Mouse (Mus musculus) spleen, adult 2 months (tissue): Measurements from ENCODE around the gene 3425401B19Rik. TPM values are rescaled to one million over a fixed set of nuclear protein-coding genes. Genes with fewer than 3 reads are reported as not detected.

Source experiments
- DNase-seq, 2 experiments: peaks; one replicate each; pipeline versions ENCODE4 v3.0.0 to v3.0.0-alpha.2; 2012 to 2021; ENCODE audit warnings: low spot score in 2 of 2, low read depth in 1 of 2
- H3K27ac ChIP-seq: fragments of 200-500 bp; 2 replicates; pipeline ENCODE4 v1.5.1; 2012; ENCODE audit warnings: low read length, inconsistent platforms; ENCODE audit not compliant: insufficient read depth
- H3K27me3 ChIP-seq: fragments of 200-500 bp; 2 replicates; pipeline ENCODE4 v1.6.1; 2012; ENCODE audit warnings: mild to moderate bottlenecking, moderate library complexity, low read length, inconsistent platforms; ENCODE audit not compliant: control insufficient read depth, insufficient read depth
- H3K36me3 ChIP-seq: fragments of 200-500 bp; 2 replicates; pipeline ENCODE4 v1.6.1; 2012; ENCODE audit warnings: mild to moderate bottlenecking, low read length, inconsistent platforms; ENCODE audit not compliant: control insufficient read depth, insufficient read depth
- H3K4me1 ChIP-seq: fragments of 200-500 bp; 2 replicates; pipeline ENCODE4 v1.6.1; 2011; ENCODE audit warnings: inconsistent platforms; ENCODE audit not compliant: control insufficient read depth, insufficient read depth, insufficient read length
- H3K4me3 ChIP-seq: fragments of 200-500 bp; 2 replicates; pipeline ENCODE4 v1.5.1; 2011; ENCODE audit warnings: mild to moderate bottlenecking, inconsistent platforms; ENCODE audit not compliant: insufficient read depth, insufficient read length; ENCODE audit errors: extremely low read depth
- CTCF ChIP-seq: fragments of 200-500 bp; IDR thresholded peaks from 2 replicates; pipeline ENCODE4 v1.5.1; 2011; ENCODE audit warnings: mild to moderate bottlenecking, inconsistent platforms; ENCODE audit not compliant: insufficient read depth, insufficient read length, insufficient replicate concordance; ENCODE audit errors: extremely low read depth
- POLR2A ChIP-seq: fragments of 200-500 bp; IDR thresholded peaks from 2 replicates; pipeline ENCODE4 v1.6.1; 2011; ENCODE audit warnings: low read depth, low read length, inconsistent platforms
- WGBS: fragments of 180-500 bp; shearing (Covaris S2); methylation state at CpG from one replicate; pipeline ENCODE4 v1.1.7; 2018; 5-methylcytosine and 5-hydroxymethylcytosine counted together
- polyA plus RNA-seq: library from polyadenylated mRNA; depleted of rRNA; stranded (reverse); fragments of >200 nt; gene quantifications from 2 replicates; pipeline ENCODE4 v1.2.3, GENCODE M21; 2012; rRNA removed

Gene 3425401B19Rik
- polyA plus RNA-seq: 0.13 and 0.15 TPM in 2 replicates

DNA sequence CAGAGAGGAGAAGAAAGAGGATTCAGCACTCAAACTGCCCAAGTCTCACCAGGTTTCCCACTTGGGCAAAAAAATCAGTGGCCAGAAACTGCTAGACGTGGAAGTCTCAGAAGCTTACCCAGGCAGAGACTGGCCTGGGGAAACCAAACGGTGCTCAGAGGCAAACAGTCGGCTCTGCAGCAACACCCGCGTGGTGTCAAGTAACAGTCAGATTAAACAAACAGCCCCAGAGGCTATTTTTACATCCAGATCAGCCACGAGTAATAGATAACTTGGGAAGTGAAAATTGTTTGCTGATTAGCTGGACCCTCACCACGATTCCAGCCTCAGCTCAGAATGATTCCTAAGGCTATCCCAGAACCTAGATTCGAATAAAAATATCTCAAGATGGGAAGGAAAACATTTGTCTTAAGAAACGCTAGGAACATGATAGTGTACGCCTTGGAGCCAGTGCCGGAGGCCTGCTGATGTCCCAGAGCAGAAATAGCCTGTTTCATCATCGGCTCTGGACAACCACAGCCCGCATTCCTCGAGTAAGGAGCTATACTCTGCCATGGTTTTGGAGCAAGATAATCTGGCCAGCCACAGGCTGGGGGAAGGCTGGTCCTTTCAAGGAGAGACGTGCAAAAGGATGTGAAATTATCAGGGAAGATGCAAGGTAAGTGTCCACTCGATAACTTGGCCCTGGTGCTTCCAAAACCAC lies at the start of gene 3425401B19Rik:
3425401B19Rik (minus strand) TSS at position 170 of the 703 bp plus-strand sequence.
- WGBS: 61% methylated on average over 16 of the region's 16 CpGs

DNA sequence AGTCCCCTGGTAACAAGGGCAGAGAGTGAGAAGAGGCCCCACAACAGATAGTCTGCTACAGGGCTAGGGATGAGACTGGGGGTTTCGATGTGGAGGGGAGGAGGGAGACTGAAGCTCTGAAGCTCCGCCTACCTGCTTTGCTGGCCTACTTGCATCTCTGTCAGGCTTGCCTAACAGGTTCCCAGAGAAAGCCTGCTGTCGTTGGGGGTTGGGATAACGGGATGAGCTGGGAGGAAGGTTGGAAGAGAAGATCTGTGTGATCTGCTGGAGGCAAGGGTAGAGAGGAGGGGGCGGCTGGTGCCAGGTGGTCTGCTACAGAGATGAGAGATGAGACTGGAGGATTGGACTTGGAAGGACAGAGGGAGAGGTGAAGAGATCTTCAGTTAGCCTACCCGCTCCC lies 47.9 kb upstream of the 3425401B19Rik start:
- H3K36me3 ChIP-seq: no peaks in the 10 kb centered on the region
- H3K4me1 ChIP-seq: no peaks in the 10 kb centered on the region
- DNase-seq: no peak
- H3K27me3 ChIP-seq: no peaks in the 10 kb centered on the region
- H3K27ac ChIP-seq: no peak overlapping the region
- TF ChIP-seq CTCF (no peak), POLR2A (no peak)
- no peak overlapping the region for H3K4me3 ChIP-seq
- WGBS: 58% methylated on average over 6 of the region's 6 CpGs

More for the DNA sequence above, at the start of gene 3425401B19Rik:
- no peak for DNase-seq
- Histone ChIP-seq H3K27ac (no peak within 1 kb of the TSS; the same call in 1 of the 2 replicates), H3K4me3 (no peak within 1 kb of the TSS), H3K27me3 (no peaks in the 10 kb centered on the region), H3K4me1 (no peaks in the 10 kb centered on the region), H3K36me3 (no peaks in the 10 kb centered on the region)
- TF ChIP-seq CTCF (no peak), POLR2A (no peak)

DNA sequence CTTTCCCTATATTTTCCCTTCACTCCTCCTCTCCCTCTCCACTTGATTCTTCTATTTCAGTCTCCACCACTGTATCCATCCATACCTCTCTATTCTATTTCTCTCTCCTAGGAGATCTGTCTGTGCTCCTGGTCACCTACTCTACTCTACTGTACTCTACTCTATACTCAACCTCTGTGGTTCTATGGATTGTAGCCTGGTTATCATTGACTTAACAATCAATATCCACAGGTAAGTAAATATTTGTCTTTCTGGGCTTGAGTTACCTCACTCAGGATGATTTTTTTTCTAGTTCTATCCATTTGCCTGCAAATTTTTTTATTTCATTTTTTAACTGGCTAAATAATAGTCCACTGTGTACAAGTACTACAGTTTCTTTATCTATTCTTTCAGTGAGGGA lies 41.8 kb upstream of the 3425401B19Rik start:
- no peak overlapping the region for H3K27ac ChIP-seq
- no peak for DNase-seq
- H3K36me3 ChIP-seq: no peaks in the 10 kb centered on the region
- no peaks in the 10 kb centered on the region for H3K4me1 ChIP-seq
- no peaks in the 10 kb centered on the region for H3K27me3 ChIP-seq
- TF ChIP-seq CTCF: no peak
- TF ChIP-seq POLR2A: no peak
- no peak overlapping the region for H3K4me3 ChIP-seq

DNA sequence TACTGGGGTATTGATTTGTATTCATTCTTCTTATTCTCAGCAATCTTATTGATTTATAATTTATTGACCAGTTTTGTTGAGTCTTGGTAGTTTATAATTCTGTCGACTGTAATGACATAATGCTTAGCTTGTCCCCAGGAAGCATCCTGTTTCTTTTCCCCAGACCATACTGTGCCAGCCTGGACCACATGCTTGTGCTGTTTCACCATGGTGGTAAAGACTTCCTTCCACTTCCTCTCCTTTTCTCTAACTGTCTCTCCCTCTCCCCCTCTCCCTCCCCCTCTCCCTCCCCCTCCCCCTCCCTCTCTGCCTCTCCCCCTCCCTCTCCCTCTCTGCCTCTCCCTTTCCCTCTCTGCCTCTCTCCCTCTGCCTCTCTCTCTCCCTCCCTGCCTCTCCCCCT lies 36.4 kb upstream of the 3425401B19Rik start:
- Histone ChIP-seq H3K27ac (no peak overlapping the region), H3K4me3 (no peak overlapping the region), H3K4me1 (no peaks in the 10 kb centered on the region; the same call in 1 of the 2 replicates), H3K27me3 (no peaks in the 10 kb centered on the region), H3K36me3 (no peaks in the 10 kb centered on the region)
- WGBS: 18% methylated on average over 1 of the region's 1 CpGs
- no peak for DNase-seq
- TF ChIP-seq POLR2A (no peak), CTCF (no peak)

DNA sequence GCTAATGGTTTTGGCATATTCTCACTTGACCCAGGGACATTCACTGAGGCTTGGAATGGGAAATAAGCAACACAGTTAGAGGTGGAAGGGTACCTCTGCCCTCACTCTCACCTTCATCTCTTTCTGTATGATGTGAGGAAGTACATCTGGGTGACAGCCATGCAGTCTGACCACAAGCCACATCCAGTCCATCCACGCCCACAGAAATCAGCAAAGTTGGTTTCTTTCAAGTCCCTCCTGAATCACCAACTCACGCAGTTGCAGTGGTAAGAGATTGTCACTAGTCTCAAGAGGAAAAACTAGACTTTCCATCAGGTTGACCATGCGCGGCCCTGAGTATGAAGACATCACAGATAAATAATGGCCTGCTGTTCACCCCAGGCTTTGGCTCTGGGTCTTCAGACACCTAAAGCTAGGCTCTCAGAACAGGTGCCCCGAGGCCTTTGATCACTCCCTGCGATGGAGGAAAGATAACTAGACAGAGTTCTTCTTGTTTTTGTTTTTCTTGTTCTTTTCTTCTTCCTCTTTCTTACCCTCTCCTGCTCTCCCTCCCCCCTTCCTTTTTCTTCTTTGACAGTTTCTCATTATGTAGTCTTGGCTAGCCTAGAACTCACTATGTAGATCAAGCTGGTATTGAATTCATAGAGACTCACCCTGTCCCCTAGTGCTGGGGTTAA lies 31.8 kb upstream of the 3425401B19Rik start:
- H3K27me3 ChIP-seq: no peaks in the 10 kb centered on the region
- no peak overlapping the region for H3K4me3 ChIP-seq
- WGBS: 17% methylated on average over 6 of the region's 6 CpGs
- TF ChIP-seq POLR2A (no peak), CTCF (no peak)
- H3K36me3 ChIP-seq: no peaks in the 10 kb centered on the region
- H3K4me1 ChIP-seq: no peaks in the 10 kb centered on the region; the same call in 1 of the 2 replicates
- peak in 1 of 2 experiments; percentile 22 for DNase-seq
- H3K27ac ChIP-seq: peak overlapping the region; percentile 48; the same call in 1 of the 2 replicates

DNA sequence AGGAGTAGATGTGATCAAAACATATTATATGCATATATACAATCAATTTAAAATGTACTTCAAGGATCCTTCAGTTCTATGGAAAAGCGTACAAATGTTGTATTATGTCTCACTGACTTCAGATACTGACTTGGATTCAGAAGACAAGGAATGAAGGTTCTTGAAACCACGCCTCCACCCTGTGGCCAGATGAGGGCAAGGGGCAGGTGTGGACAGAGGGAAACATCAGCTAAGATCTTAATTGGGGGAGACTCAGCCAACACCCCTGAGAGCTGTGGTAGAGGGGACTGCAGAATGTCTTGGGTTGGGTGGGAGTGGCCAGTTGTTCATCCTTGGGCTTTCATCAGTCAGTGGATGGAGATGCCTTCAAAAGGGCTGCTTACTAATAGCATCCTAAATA lies 30.4 kb upstream of the 3425401B19Rik start:
- no peak for DNase-seq
- WGBS: 86% methylated on average over 2 of the region's 2 CpGs
- Histone ChIP-seq H3K36me3 (no peaks in the 10 kb centered on the region), H3K4me1 (no peaks in the 10 kb centered on the region; the same call in 1 of the 2 replicates), H3K27me3 (no peaks in the 10 kb centered on the region), H3K4me3 (no peak overlapping the region), H3K27ac (no peak overlapping the region)
- TF ChIP-seq CTCF: no peak
- no peak for TF ChIP-seq POLR2A

DNA sequence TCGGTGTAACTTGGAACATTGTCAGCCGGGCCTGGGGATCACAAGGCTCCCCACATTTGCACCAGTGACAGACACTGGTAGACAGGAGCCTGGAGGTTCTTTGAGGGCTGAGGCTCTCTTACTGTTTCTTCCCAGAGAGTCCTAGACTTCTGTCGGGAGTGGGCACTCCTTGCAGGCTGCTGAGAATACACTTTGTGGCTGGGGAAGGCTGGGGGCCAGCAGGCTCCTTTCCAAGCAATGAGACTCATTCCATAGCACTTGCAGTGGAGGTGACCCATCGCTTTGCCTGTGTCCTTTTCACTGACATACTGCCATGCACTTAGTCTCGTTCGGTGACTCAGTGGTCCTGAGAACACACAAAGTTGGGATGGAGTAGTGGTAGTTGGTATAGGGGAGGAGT lies 30.0 kb upstream of the 3425401B19Rik start:
- H3K4me1 ChIP-seq: no peaks in the 10 kb centered on the region; the same call in 1 of the 2 replicates
- 90% methylated on average over 6 of the region's 6 CpGs for WGBS
- no peak for DNase-seq
- H3K27me3 ChIP-seq: no peaks in the 10 kb centered on the region
- H3K36me3 ChIP-seq: no peaks in the 10 kb centered on the region
- H3K4me3 ChIP-seq: no peak overlapping the region
- TF ChIP-seq POLR2A (no peak), CTCF (no peak)
- H3K27ac ChIP-seq: no peak overlapping the region
